Mouse (Mus musculus): ENCODE data around the gene Atp9a. TPM values are rescaled to one million over a fixed set of nuclear protein-coding genes. Genes with fewer than 3 reads are reported as not detected.
"Not testable (repeated sequence)": the region's sequence is repeated elsewhere in the genome, so short reads cannot be mapped to it uniquely, and the experiment has no call there.

Atp9a gene
- polyA plus RNA-seq, 1 experiment from 2014 or later: 11.4 TPM

GRCm38 (mm10) chr2:168744406-168744805 lies 2.2 kb upstream of the Atp9a start:
- not testable (repeated sequence) for H3K36me3 ChIP-seq (ENCODE audit: control insufficient read depth, insufficient read depth); H3K9me3 ChIP-seq (replicated peaks; ENCODE audit: control insufficient read depth, low read length); H3K27ac ChIP-seq (ENCODE audit: low read length); H3K4me3 ChIP-seq (ENCODE audit: low read length); H3K9ac ChIP-seq (ENCODE audit: low read length); H3K4me1 ChIP-seq (ENCODE audit: control insufficient read depth, insufficient read depth, low read length); H3K4me2 ChIP-seq (ENCODE audit: low read depth, low read length); ATAC-seq (replicated peaks; ENCODE audit: extremely low read depth, insufficient read depth, low FRiP score); H3K27me3 ChIP-seq (ENCODE audit: control insufficient read depth, insufficient read depth, low read length)
- WGBS: 85% methylated on average over 10 of the region's 10 CpGs

DNA sequence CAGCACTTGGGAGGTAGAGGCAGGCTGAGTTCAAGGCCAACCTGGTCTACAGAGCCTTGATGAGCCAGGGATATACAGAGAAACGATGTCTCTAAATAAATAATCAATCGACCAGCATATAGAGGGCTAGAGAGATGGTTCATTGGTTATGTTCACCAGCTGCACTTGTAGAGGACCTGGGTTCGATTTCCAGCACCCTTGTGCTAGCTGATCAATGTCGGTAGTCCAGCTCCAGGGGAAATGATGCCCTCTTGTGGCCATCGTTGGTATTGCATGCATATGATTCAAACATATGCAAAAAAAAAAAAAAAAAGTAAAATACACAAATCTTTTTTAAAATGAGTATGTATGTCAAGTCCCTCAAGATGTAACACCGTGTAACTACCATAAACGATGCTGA lies 440 bp upstream of the Atp9a start:
- ATAC-seq (replicated peaks; ENCODE audit: extremely low read depth, insufficient read depth, low FRiP score): no peak
- Histone ChIP-seq H3K4me2 (ENCODE audit: low read depth, low read length) (no peak overlapping the region), H3K27ac (ENCODE audit: low read length) (no peak overlapping the region), H3K4me3 (ENCODE audit: low read length) (peak overlapping the region; percentile 92; the same call in 1 of the 2 replicates), H3K9me3 (replicated peaks; ENCODE audit: control insufficient read depth, low read length) (peaks cover 4% of the 10 kb centered on the region; the same call in 1 of the 2 replicates), H3K9ac (ENCODE audit: low read length) (no peak overlapping the region), H3K4me1 (ENCODE audit: control insufficient read depth, insufficient read depth, low read length) (no peaks in the 10 kb centered on the region), H3K36me3 (ENCODE audit: control insufficient read depth, insufficient read depth) (no peaks in the 10 kb centered on the region), H3K27me3 (ENCODE audit: control insufficient read depth, insufficient read depth, low read length) (no peaks in the 10 kb centered on the region)
- 17% methylated on average over 7 of the region's 7 CpGs for WGBS

- ATAC-seq (replicated peaks; ENCODE audit: extremely low read depth, insufficient read depth, low FRiP score): peak; percentile 82
- WGBS: under 1% methylated on average over 75 of the region's 108 CpGs
Measured at GRCm38 (mm10) chr2:168741273-168742058, 743 bp downstream of the Atp9a start.

GRCm38 (mm10) chr2:168740496-168740895 lies 1.7 kb downstream of the Atp9a start:
- no peak overlapping the region for H3K9ac ChIP-seq (ENCODE audit: low read length)
- H3K4me3 ChIP-seq (ENCODE audit: low read length): peak overlapping the region; percentile 92; the same call in 1 of the 2 replicates

More at GRCm38 (mm10) chr2:168741273-168742058, 743 bp downstream of the Atp9a start:
- Histone ChIP-seq H3K27me3 (ENCODE audit: control insufficient read depth, insufficient read depth, low read length) (no peaks in the 10 kb centered on the region), H3K27ac (ENCODE audit: low read length) (peak overlapping the region; percentile 61), H3K36me3 (ENCODE audit: control insufficient read depth, insufficient read depth) (no peaks in the 10 kb centered on the region), H3K9ac (ENCODE audit: low read length) (peak overlapping the region; percentile 87), H3K9me3 (replicated peaks; ENCODE audit: control insufficient read depth, low read length) (peaks cover 4% of the 10 kb centered on the region; the same call in 1 of the 2 replicates), H3K4me3 (ENCODE audit: low read length) (peak overlapping the region; percentile 92), H3K4me1 (ENCODE audit: control insufficient read depth, insufficient read depth, low read length) (no peaks in the 10 kb centered on the region), H3K4me2 (ENCODE audit: low read depth, low read length) (peak overlapping the region; percentile 72)

DNA sequence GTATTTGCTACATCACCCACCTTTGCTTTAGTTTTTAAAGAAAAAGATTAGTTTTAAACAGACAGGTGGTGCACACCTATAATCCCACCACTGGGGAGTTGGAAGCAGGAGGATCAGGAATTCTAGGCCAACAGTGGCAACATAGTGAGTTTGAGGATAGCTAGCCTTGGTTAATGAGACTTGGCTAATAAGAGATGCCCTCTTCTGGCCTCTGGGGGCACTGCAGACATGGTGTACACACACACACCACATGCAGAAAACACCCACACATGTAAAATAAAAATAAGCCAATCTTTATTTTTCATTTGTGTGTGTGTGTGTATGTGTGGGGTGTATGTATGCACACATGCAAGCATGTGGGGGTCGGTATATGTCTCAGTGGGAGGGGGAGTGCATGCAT lies 3.4 kb downstream of the Atp9a start:
- Histone ChIP-seq H3K9me3 (replicated peaks; ENCODE audit: control insufficient read depth, low read length) (peaks cover 4% of the 10 kb centered on the region; the same call in 1 of the 2 replicates), H3K9ac (ENCODE audit: low read length) (no peak overlapping the region), H3K4me1 (ENCODE audit: control insufficient read depth, insufficient read depth, low read length) (peaks cover 3% of the 10 kb centered on the region; the same call in 1 of the 2 replicates), H3K36me3 (ENCODE audit: control insufficient read depth, insufficient read depth) (no peaks in the 10 kb centered on the region), H3K27me3 (ENCODE audit: control insufficient read depth, insufficient read depth, low read length) (no peaks in the 10 kb centered on the region), H3K27ac (ENCODE audit: low read length) (no peak overlapping the region), H3K4me3 (ENCODE audit: low read length) (no peak overlapping the region), H3K4me2 (ENCODE audit: low read depth, low read length) (no peak overlapping the region)
- no peak for ATAC-seq (replicated peaks; ENCODE audit: extremely low read depth, insufficient read depth, low FRiP score)
- WGBS: 92% methylated on average over 1 of the region's 1 CpGs

More at GRCm38 (mm10) chr2:168740496-168740895, 1.7 kb downstream of the Atp9a start:
- H3K36me3 ChIP-seq (ENCODE audit: control insufficient read depth, insufficient read depth): no peaks in the 10 kb centered on the region
- no peaks in the 10 kb centered on the region for H3K4me1 ChIP-seq (ENCODE audit: control insufficient read depth, insufficient read depth, low read length)
- 90% methylated on average over 10 of the region's 10 CpGs for WGBS
- peak overlapping the region; percentile 72; the same call in 1 of the 2 replicates for H3K4me2 ChIP-seq (ENCODE audit: low read depth, low read length)
- no peak for ATAC-seq (replicated peaks; ENCODE audit: extremely low read depth, insufficient read depth, low FRiP score)
- H3K27ac ChIP-seq (ENCODE audit: low read length): no peak overlapping the region
- no peaks in the 10 kb centered on the region for H3K27me3 ChIP-seq (ENCODE audit: control insufficient read depth, insufficient read depth, low read length)
- peaks cover 4% of the 10 kb centered on the region; the same call in 1 of the 2 replicates for H3K9me3 ChIP-seq (replicated peaks; ENCODE audit: control insufficient read depth, low read length)

- 72% methylated on average over 10 of the region's 10 CpGs for WGBS
- Histone ChIP-seq H3K4me3 (ENCODE audit: low read length) (no peak overlapping the region), H3K36me3 (ENCODE audit: control insufficient read depth, insufficient read depth) (no peaks in the 10 kb centered on the region), H3K9me3 (replicated peaks; ENCODE audit: control insufficient read depth, low read length) (peaks cover 4% of the 10 kb centered on the region; the same call in 1 of the 2 replicates), H3K27me3 (ENCODE audit: control insufficient read depth, insufficient read depth, low read length) (no peaks in the 10 kb centered on the region), H3K4me2 (ENCODE audit: low read depth, low read length) (no peak overlapping the region), H3K4me1 (ENCODE audit: control insufficient read depth, insufficient read depth, low read length) (peaks cover 3% of the 10 kb centered on the region; the same call in 1 of the 2 replicates), H3K9ac (ENCODE audit: low read length) (no peak overlapping the region), H3K27ac (ENCODE audit: low read length) (no peak overlapping the region)
- no peak for ATAC-seq (replicated peaks; ENCODE audit: extremely low read depth, insufficient read depth, low FRiP score)
Measured at GRCm38 (mm10) chr2:168737878-168738277, 4.3 kb downstream of the Atp9a start.

DNA sequence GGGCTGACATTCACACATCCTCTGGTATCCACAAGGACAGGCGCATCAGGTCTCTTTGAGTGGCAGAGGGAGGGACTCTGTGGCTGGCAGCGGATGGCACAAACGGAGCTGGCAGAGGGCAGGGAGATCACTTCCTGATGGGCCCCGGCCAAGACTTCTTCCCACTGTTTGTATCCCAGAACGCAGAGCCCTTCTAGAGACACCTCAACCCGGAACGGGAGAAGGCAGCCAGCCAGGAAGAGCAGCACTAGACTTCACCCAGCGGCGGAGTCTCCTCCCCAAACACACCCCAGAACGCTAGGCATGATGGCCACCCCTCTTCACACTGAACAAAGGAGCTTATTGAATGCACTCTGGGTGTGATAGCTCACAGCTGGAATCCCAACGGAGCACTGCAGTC lies 8.2 kb downstream of the Atp9a start:
- no peaks in the 10 kb centered on the region for H3K36me3 ChIP-seq (ENCODE audit: control insufficient read depth, insufficient read depth)
- no peaks in the 10 kb centered on the region for H3K9me3 ChIP-seq (replicated peaks; ENCODE audit: control insufficient read depth, low read length)
- no peak overlapping the region for H3K27ac ChIP-seq (ENCODE audit: low read length)
- ATAC-seq (replicated peaks; ENCODE audit: extremely low read depth, insufficient read depth, low FRiP score): no peak; the same call in 1 of the 2 replicates
- H3K9ac ChIP-seq (ENCODE audit: low read length): no peak overlapping the region
- no peaks in the 10 kb centered on the region for H3K27me3 ChIP-seq (ENCODE audit: control insufficient read depth, insufficient read depth, low read length)
- H3K4me2 ChIP-seq (ENCODE audit: low read depth, low read length): no peak overlapping the region
- WGBS: 37% methylated on average over 11 of the region's 11 CpGs
- peaks cover 3% of the 10 kb centered on the region; the same call in 1 of the 2 replicates for H3K4me1 ChIP-seq (ENCODE audit: control insufficient read depth, insufficient read depth, low read length)
- H3K4me3 ChIP-seq (ENCODE audit: low read length): no peak overlapping the region

GRCm38 (mm10) chr2:168731258-168731657 lies 11.0 kb downstream of the Atp9a start:
- Histone ChIP-seq H3K36me3 (ENCODE audit: control insufficient read depth, insufficient read depth) (no peaks in the 10 kb centered on the region), H3K9me3 (replicated peaks; ENCODE audit: control insufficient read depth, low read length) (no peaks in the 10 kb centered on the region), H3K4me1 (ENCODE audit: control insufficient read depth, insufficient read depth, low read length) (peaks cover 10% of the 10 kb centered on the region), H3K27me3 (ENCODE audit: control insufficient read depth, insufficient read depth, low read length) (no peaks in the 10 kb centered on the region), H3K9ac (ENCODE audit: low read length) (no peak overlapping the region), H3K4me2 (ENCODE audit: low read depth, low read length) (no peak overlapping the region), H3K4me3 (ENCODE audit: low read length) (no peak overlapping the region), H3K27ac (ENCODE audit: low read length) (no peak overlapping the region)
- 72% methylated on average over 8 of the region's 8 CpGs for WGBS
- ATAC-seq (replicated peaks; ENCODE audit: extremely low read depth, insufficient read depth, low FRiP score): no peak

- no peaks in the 10 kb centered on the region for H3K9me3 ChIP-seq (replicated peaks; ENCODE audit: control insufficient read depth, low read length)
- 84% methylated on average over 12 of the region's 12 CpGs for WGBS
- no peak for ATAC-seq (replicated peaks; ENCODE audit: extremely low read depth, insufficient read depth, low FRiP score)
Measured at GRCm38 (mm10) chr2:168729736-168730135, 12.5 kb downstream of the Atp9a start.

More at GRCm38 (mm10) chr2:168729736-168730135, 12.5 kb downstream of the Atp9a start:
- Histone ChIP-seq H3K36me3 (ENCODE audit: control insufficient read depth, insufficient read depth) (no peaks in the 10 kb centered on the region), H3K27me3 (ENCODE audit: control insufficient read depth, insufficient read depth, low read length) (no peaks in the 10 kb centered on the region), H3K9ac (ENCODE audit: low read length) (no peak overlapping the region), H3K27ac (ENCODE audit: low read length) (no peak overlapping the region), H3K4me3 (ENCODE audit: low read length) (no peak overlapping the region), H3K4me2 (ENCODE audit: low read depth, low read length) (no peak overlapping the region), H3K4me1 (ENCODE audit: control insufficient read depth, insufficient read depth, low read length) (peaks cover 14% of the 10 kb centered on the region)
